Mouse (Mus musculus) urinary bladder, postnatal 36 days (tissue): ENCODE measurements around the gene Slc9a7.

Experiments
- DNase-seq, 2 experiments: peaks; one replicate each; pipeline ENCODE4 v3.0.0; 2022; ENCODE audit warnings: low spot score in 2 of 2, mixed read lengths in 1 of 2

Gene Slc9a7

DNA sequence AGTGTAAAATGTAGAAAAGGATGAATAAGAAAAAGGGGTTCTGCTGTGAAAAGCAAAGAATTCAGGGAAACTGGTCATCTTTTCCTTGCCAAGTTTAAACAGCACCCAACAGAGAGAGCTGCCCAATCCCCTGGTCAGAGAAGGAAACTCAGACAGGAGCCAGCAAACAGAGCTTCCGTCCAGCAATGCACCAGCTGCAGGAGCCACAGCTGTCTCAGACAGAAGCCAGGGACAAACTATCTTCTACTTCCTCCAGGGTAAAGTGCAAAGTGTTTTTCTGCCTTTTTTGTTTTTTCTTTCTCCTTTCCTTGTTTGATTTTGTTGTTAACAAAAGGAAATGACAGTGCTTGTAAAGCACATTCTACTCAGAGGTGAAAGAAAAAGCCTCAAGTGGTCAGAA is 131.3 kb downstream of the Slc9a7 start:
- no peak for DNase-seq

- peak in 1 of 2 experiments; percentile 6 for DNase-seq
Observed at GRCm38 (mm10) chrX:20157519-20157918, 134.1 kb downstream of the Slc9a7 start.

- no peak for DNase-seq
Observed at GRCm38 (mm10) chrX:20129466-20129865, 162.1 kb downstream of the Slc9a7 start.

DNA sequence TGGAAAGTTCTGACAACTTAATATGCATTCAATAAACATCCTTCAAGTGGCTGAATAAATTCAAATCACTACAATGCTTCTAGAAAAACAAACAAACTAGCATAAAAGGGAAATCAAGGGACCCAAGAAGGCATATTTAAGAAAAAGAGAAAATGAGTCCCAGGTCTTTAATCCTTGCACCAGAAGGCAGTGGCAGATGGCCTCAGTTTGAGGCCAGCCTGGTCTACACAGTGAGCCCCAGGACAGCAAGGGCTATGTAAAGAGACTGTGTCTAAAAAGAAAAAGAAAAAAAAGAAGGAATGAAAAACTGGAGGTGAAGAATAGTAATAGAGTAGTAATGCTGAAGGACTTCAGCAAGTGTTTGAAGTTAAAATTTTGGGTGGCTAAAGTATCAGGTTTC is 162.7 kb downstream of the Slc9a7 start:
- no peak for DNase-seq

- DNase-seq = no peak
Observed at GRCm38 (mm10) chrX:20125481-20125880, 166.1 kb downstream of the Slc9a7 start.

DNA sequence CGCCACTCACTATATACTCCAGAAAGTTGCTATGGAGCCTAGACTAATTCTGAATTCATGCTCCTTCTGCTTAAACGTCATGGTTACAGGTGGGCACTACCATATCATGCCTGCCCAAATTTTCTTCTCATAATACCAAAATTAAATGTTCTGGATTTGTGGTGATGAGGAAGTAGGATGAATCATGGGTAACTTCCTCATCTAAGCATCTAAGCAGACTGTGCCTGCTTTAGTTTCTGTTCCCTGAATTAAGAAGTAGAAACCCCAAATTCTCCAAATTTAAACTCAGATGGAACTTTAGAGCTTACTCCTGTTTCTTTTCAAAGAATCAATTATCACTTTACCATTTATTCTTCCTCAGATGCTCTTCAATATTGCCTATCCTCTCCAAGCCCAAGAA is 173.9 kb downstream of the Slc9a7 start:
- DNase-seq = no peak

DNA sequence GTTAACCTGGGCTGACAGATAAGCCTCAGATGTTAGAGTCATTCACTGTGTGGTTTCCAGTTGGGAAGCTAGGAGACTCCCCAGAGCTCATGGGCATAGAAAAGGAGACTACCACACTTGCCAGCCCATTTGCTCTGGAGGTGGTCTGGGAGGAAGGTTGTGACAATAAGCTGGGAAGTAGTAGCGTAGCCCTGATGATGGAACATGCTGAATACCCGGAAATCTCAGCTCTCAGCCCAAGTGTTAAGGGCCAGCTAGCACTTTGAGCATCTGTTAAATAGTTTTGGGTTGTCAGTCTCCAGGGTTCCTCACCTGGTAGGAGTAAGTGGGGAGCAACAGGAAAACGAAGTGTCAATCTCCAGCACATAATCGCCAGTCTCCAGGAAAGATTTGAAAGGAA is 221.4 kb downstream of the Slc9a7 start:
- no peak for DNase-seq

GRCm38 (mm10) chrX:20066636-20067035 is 225.0 kb downstream of the Slc9a7 start:
- DNase-seq = no peak

DNA sequence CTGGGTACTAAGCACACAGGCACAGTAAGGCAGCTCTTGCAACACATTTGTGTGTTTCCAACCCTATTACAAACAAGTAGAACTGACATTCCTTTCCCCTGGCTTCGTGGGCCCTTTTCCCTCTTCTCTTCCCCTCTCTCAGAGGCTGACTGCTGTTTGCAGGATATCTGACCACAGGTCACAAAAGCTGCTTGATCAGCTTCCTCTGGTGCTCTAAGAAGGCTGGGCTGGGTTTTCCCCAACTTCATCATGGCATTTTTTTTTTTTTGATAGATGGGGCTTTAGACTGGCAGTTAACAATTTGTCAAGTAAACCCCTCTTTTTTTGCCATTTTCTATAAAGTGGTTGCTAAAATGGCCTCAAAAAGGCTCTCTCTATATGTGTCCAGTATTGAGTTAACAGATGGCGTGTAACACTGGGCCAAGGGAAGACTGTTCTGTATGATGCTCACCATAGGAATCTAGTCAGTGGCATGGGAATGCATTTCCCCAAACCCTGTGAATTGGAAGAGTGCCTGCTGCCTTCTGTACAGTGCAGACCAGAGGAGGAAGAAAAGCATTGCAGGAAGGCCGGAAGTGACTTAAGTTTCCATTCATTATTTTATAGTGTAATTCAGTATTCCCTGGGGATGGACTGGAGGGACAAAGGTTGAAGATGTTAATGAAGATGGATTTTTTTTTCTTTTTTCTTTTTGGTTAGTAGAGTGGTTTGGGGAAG is 229.7 kb downstream of the Slc9a7 start:
- no peak for DNase-seq

DNA sequence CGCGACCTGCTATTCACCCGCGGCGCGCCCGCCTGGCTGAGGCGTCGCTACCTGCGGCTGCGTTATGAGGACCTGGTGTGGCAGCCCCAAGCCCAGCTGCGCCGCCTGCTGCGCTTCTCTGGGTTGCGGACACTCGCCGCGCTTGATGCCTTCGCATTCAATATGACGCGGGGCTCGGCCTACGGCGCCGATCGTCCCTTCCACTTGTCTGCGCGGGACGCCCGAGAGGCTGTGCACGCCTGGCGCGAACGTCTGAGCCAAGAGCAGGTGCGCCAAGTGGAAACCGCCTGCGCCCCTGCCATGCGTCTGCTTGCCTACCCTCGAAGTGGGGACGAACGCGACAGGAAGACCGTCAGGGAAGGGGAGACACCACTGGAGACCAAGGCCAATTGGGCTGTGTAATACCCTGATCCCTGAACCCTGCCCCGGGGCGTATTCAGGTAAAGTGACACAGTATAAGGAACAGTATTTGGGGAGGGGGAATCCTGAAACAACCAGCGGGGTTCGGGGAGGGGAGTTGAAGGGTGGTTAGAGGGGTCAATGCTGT is 230.8 kb downstream of the Slc9a7 start:
- DNase-seq = peak in 1 of 2 experiments; percentile 1

DNA sequence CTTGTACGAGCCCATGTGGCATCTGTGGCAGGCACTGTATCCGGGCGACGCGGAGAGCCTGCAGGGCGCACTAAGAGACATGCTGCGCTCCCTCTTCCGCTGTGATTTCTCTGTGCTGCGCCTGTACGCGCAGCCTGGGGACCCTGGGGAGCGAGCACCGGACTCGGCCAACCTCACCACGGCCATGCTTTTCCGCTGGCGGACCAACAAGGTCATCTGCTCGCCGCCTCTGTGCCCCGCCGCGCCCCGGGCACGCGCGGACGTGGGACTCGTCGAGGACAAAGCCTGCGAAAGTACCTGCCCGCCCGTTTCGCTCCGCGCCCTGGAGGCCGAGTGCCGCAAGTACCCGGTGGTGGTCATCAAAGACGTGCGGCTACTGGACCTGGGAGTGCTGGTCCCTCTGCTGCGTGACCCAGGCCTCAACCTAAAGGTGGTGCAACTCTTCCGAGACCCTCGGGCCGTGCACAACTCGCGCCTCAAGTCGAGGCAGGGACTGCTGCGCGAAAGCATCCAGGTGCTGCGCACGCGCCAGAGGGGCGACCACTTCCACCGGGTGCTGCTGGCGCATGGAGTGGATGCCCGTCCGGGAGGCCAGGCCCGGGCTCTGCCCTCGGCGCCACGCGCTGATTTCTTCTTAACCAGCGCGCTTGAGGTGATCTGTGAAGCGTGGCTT is 231.4 kb downstream of the Slc9a7 start:
- no peak for DNase-seq

DNA sequence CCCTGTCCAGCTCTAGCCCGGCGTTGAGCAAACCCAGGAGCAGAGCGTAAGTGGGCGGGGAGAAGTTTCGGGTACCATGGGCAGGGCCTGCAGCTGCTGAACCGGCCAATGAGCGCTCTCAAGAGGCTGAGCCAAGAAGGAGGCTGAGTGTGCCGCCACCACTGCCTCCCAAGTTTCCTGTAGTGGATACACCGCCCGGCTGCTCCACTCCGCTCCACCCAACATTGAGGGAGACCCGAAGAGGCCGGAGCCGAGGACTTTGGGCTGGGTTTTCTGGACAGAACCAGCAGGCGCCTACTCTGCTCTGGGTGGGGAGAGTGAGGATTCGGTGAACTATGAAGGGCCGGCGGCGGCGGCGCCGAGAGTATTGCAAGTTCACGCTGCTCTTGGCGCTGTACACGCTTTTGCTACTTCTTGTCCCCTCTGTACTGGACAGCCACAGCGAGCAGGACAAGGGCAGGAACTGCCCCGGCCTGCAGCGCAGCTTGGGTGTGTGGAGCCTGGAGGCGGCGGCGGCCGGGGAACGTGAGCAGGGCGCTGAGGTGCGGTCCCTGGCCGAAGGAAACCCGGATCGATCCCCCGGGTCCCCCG is 232.1 kb downstream of the Slc9a7 start, which contains the start of gene Chst7:
TSS of gene Chst7 (plus strand) at position 180 of the 591 bp plus-strand sequence.
- peak; percentile 37 to 65 for DNase-seq
